Mouse (Mus musculus): ENCODE data around the gene Slco4c1. TPM values are rescaled to one million over a fixed set of nuclear protein-coding genes. Genes with fewer than 3 reads are reported as not detected.

Slco4c1 gene
- 0.04 and 0.05 TPM in 2 replicates for polyA plus RNA-seq (2015; fragmentation: Nextera tagmentation; extraction: Ambion mirVana)

- WGBS: 2% methylated on average over 40 of the region's 40 CpGs
- TF ChIP-seq CTCF (IDR thresholded peaks at IDR 0.05; ENCODE audit: low read depth): no peak
- TF ChIP-seq EP300 (optimal IDR thresholded peaks at IDR 0.05): no peak
- peak within 1 kb of the TSS; percentile 48 for H3K9ac ChIP-seq (ENCODE audit: low read length)
- H3K27me3 ChIP-seq (ENCODE audit: control insufficient read depth, insufficient read depth, low read length): no peaks in the 10 kb centered on the region
- H3K4me3 ChIP-seq (ENCODE audit: low read depth, low read length): peak within 1 kb of the TSS; percentile 48
- DNase-seq (ENCODE audit: low spot score): peak; percentile 85
- no peaks in the 10 kb centered on the region for H3K9me3 ChIP-seq (ENCODE audit: control insufficient read depth, low read length)
- peak within 1 kb of the TSS; percentile 77 for H3K4me2 ChIP-seq (replicated peaks; ENCODE audit: low read depth)
- no peaks in the 10 kb centered on the region for H3K36me3 ChIP-seq (ENCODE audit: control insufficient read depth, insufficient read depth, low read length)
- H3K27ac ChIP-seq (replicated peaks): no peak within 1 kb of the TSS
- H3K4me1 ChIP-seq (replicated peaks; ENCODE audit: control insufficient read depth, insufficient read depth): no peaks in the 10 kb centered on the region; the same call in 1 of the 2 replicates
- peak; percentile 96 for ATAC-seq (ENCODE audit: low FRiP score, low TSS enrichment)
Observed at GRCm38 (mm10) chr1:96871528-96872360, at the start of gene Slco4c1. Gene Slco4c1, minus strand, starts transcription at chr1:96872171.

- Histone ChIP-seq H3K36me3 (ENCODE audit: control insufficient read depth, insufficient read depth, low read length) (no peaks in the 10 kb centered on the region), H3K4me3 (ENCODE audit: low read depth, low read length) (no peak overlapping the region), H3K9ac (ENCODE audit: low read length) (no peak overlapping the region), H3K4me2 (replicated peaks; ENCODE audit: low read depth) (no peak overlapping the region), H3K27ac (replicated peaks) (no peak overlapping the region), H3K9me3 (ENCODE audit: control insufficient read depth, low read length) (no peaks in the 10 kb centered on the region), H3K27me3 (ENCODE audit: control insufficient read depth, insufficient read depth, low read length) (no peaks in the 10 kb centered on the region), H3K4me1 (replicated peaks; ENCODE audit: control insufficient read depth, insufficient read depth) (no peaks in the 10 kb centered on the region)
- no peak for DNase-seq (ENCODE audit: low spot score)
- no peak for ATAC-seq (ENCODE audit: low FRiP score, low TSS enrichment)
- TF ChIP-seq EP300 (optimal IDR thresholded peaks at IDR 0.05): no peak
- no peak for TF ChIP-seq CTCF (IDR thresholded peaks at IDR 0.05; ENCODE audit: low read depth)
Observed at GRCm38 (mm10) chr1:96917333-96917732, 45.4 kb upstream of the Slco4c1 start.

DNA sequence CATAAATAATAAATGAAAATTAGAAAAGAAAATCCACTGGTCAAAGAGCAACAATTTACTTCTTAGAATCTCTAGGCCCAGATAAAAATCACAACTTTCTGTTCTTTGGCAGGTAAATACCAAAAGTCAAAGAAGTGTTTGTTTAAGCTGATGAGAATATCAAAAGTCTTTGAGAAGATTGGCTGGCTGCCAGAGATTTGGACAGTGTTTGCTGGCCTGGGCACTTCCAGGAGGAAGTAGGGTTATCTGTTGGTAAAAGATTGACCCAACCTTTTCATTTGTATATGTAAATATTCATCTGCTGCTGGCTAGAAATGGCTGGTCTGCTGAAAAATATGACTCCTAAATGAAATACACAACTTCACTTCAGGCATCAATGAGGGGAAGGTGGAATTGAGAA is 11.8 kb upstream of the Slco4c1 start:
- H3K27ac ChIP-seq (replicated peaks): no peak overlapping the region
- H3K27me3 ChIP-seq (ENCODE audit: control insufficient read depth, insufficient read depth, low read length): no peaks in the 10 kb centered on the region
- H3K36me3 ChIP-seq (ENCODE audit: control insufficient read depth, insufficient read depth, low read length): no peaks in the 10 kb centered on the region
- DNase-seq (ENCODE audit: low spot score) (no peak), ATAC-seq (ENCODE audit: low FRiP score, low TSS enrichment) (no peak)
- H3K4me2 ChIP-seq (replicated peaks; ENCODE audit: low read depth): no peak overlapping the region
- TF ChIP-seq CTCF (IDR thresholded peaks at IDR 0.05; ENCODE audit: low read depth) (no peak), EP300 (optimal IDR thresholded peaks at IDR 0.05) (no peak)
- H3K4me1 ChIP-seq (replicated peaks; ENCODE audit: control insufficient read depth, insufficient read depth): no peaks in the 10 kb centered on the region
- H3K4me3 ChIP-seq (ENCODE audit: low read depth, low read length): no peak overlapping the region
- no peaks in the 10 kb centered on the region for H3K9me3 ChIP-seq (ENCODE audit: control insufficient read depth, low read length)
- no peak overlapping the region for H3K9ac ChIP-seq (ENCODE audit: low read length)

DNA sequence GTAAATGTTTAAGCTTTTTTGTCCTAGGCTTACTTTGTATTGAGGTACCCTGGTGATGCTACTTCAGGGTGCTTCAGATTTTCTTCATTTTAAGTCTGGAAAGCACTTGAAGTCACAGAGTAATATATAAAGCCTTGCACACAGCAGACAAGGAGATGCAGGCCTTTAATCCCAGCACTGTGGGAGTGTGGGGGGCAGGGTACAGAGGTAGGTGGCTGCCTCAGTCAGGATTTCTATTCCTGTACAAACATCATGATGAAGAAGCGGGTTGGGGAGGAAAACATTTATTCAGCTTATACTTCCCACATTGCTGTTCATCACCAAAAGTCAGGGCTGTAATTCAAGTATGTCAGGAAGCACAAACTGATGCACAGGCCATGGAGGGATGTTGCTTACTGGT is 6.6 kb upstream of the Slco4c1 start:
- Histone ChIP-seq H3K9me3 (ENCODE audit: control insufficient read depth, low read length) (no peaks in the 10 kb centered on the region), H3K4me1 (replicated peaks; ENCODE audit: control insufficient read depth, insufficient read depth) (no peaks in the 10 kb centered on the region), H3K27ac (replicated peaks) (no peak overlapping the region), H3K4me3 (ENCODE audit: low read depth, low read length) (no peak overlapping the region), H3K27me3 (ENCODE audit: control insufficient read depth, insufficient read depth, low read length) (no peaks in the 10 kb centered on the region), H3K4me2 (replicated peaks; ENCODE audit: low read depth) (no peak overlapping the region), H3K36me3 (ENCODE audit: control insufficient read depth, insufficient read depth, low read length) (no peaks in the 10 kb centered on the region), H3K9ac (ENCODE audit: low read length) (no peak overlapping the region)
- DNase-seq (ENCODE audit: low spot score) (no peak), ATAC-seq (ENCODE audit: low FRiP score, low TSS enrichment) (no peak)
- WGBS: 75% methylated on average over 1 of the region's 1 CpGs
- TF ChIP-seq EP300 (optimal IDR thresholded peaks at IDR 0.05) (no peak), CTCF (IDR thresholded peaks at IDR 0.05; ENCODE audit: low read depth) (no peak)

DNA sequence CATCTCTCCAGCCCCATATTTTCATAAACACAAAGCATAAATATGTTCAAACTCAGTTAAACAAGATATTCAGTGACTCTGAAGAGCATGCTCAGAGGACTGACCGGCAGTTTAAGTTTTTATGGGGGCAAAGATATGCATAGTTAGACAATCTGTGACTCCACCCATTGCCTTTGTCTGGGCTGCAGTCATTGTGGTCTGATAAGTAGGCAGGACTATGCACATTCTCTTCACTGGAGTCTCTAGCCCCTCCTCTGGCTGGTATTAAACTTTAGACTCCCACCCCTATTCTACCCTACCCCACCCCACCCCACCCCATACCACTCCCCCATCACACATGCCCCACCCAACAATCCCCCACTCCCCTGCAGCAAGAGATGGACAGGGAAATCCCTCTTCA is 4.1 kb upstream of the Slco4c1 start:
- Histone ChIP-seq H3K9me3 (ENCODE audit: control insufficient read depth, low read length) (no peaks in the 10 kb centered on the region), H3K4me1 (replicated peaks; ENCODE audit: control insufficient read depth, insufficient read depth) (no peaks in the 10 kb centered on the region; the same call in 1 of the 2 replicates), H3K36me3 (ENCODE audit: control insufficient read depth, insufficient read depth, low read length) (no peaks in the 10 kb centered on the region), H3K27ac (replicated peaks) (no peak overlapping the region), H3K27me3 (ENCODE audit: control insufficient read depth, insufficient read depth, low read length) (no peaks in the 10 kb centered on the region), H3K4me3 (ENCODE audit: low read depth, low read length) (no peak overlapping the region), H3K9ac (ENCODE audit: low read length) (no peak overlapping the region), H3K4me2 (replicated peaks; ENCODE audit: low read depth) (no peak overlapping the region)
- WGBS: 50% methylated on average over 1 of the region's 1 CpGs
- no peak for TF ChIP-seq EP300 (optimal IDR thresholded peaks at IDR 0.05)
- TF ChIP-seq CTCF (IDR thresholded peaks at IDR 0.05; ENCODE audit: low read depth): no peak
- no peak for ATAC-seq (ENCODE audit: low FRiP score, low TSS enrichment)
- no peak for DNase-seq (ENCODE audit: low spot score)

- WGBS: 53% methylated on average over 1 of the region's 1 CpGs
- TF ChIP-seq CTCF (IDR thresholded peaks at IDR 0.05; ENCODE audit: low read depth) (no peak), EP300 (optimal IDR thresholded peaks at IDR 0.05) (no peak)
- no peak overlapping the region for H3K9ac ChIP-seq (ENCODE audit: low read length)
- H3K27ac ChIP-seq (replicated peaks): no peak overlapping the region
- no peak for DNase-seq (ENCODE audit: low spot score)
- no peaks in the 10 kb centered on the region for H3K27me3 ChIP-seq (ENCODE audit: control insufficient read depth, insufficient read depth, low read length)
- H3K4me1 ChIP-seq (replicated peaks; ENCODE audit: control insufficient read depth, insufficient read depth): no peaks in the 10 kb centered on the region; the same call in 1 of the 2 replicates
- no peak overlapping the region for H3K4me3 ChIP-seq (ENCODE audit: low read depth, low read length)
- no peaks in the 10 kb centered on the region for H3K9me3 ChIP-seq (ENCODE audit: control insufficient read depth, low read length)
- no peaks in the 10 kb centered on the region for H3K36me3 ChIP-seq (ENCODE audit: control insufficient read depth, insufficient read depth, low read length)
- H3K4me2 ChIP-seq (replicated peaks; ENCODE audit: low read depth): no peak overlapping the region
- no peak for ATAC-seq (ENCODE audit: low FRiP score, low TSS enrichment)
Observed at GRCm38 (mm10) chr1:96874636-96875035, 2.7 kb upstream of the Slco4c1 start.

Measured in stomach, postnatal 0 days (tissue).